Mouse (Mus musculus): ENCODE results near the gene Gas2l1. TPM values are rescaled to one million over a fixed set of nuclear protein-coding genes. Genes with fewer than 3 reads are reported as not detected.
A peak's percentile ranks its signal among the peaks of the same experiment; 100 is the strongest.
"Not testable (repeated sequence)": the region's sequence is repeated elsewhere in the genome, so short reads cannot be mapped to it uniquely, and the experiment has no call there.

The Gas2l1 gene
- polyA plus RNA-seq, 1 experiment from 2014 or later = 14.3 TPM

DNA sequence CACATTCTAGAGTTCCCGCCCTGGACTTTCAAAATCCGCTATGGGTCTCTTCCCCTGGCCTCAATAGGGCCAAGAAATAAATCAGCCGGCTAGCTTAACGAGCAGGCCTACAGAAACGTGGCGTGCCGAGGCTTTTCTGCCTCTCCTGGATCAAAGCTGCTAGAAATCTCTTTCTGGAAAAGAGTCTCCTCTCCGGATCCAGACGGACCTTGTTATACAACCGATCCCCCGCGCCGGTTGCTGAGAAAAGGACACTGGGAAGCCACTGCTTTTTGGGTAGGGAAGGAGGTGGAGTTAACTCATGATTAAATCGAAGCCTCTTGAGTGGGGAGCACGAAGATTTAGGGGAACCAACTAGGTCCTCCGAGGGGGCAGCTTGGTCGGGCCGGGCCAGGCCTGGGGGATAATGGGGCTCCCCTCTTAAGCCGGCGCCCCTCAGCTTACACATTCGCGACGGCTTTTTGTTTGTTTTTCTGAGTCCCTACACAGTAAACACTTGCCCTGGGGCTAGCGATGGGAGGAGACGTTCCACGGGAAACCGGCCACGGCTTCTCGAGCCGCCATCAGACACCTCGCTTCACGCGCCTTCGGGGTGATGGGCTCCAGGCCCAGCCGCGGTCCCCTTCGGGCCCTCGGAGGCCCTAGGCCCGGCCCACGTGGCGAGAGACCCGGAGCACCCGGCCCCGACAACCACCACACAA, 33.1 kb upstream of the Gas2l1 start:
- DNase-seq (peak; percentile 53), ATAC-seq (ENCODE audit: low read depth) (peak; percentile 24)
- Histone ChIP-seq H3K9me3 (replicated peaks) (no peaks in the 10 kb centered on the region), H3K4me2 (peak overlapping the region; percentile 89), H3K27ac (peak overlapping the region; percentile 92), H3K36me3 (peaks cover 28% of the 10 kb centered on the region), H3K4me3 (replicated peaks) (peak overlapping the region; percentile 86), H3K4me1 (replicated peaks) (peaks cover 69% of the 10 kb centered on the region), H3K9ac (peak overlapping the region; percentile 98), H3K27me3 (no peaks in the 10 kb centered on the region)
- under 1% methylated on average over 44 of the region's 44 CpGs for WGBS (ENCODE audit: insufficient replicate concordance)

DNA sequence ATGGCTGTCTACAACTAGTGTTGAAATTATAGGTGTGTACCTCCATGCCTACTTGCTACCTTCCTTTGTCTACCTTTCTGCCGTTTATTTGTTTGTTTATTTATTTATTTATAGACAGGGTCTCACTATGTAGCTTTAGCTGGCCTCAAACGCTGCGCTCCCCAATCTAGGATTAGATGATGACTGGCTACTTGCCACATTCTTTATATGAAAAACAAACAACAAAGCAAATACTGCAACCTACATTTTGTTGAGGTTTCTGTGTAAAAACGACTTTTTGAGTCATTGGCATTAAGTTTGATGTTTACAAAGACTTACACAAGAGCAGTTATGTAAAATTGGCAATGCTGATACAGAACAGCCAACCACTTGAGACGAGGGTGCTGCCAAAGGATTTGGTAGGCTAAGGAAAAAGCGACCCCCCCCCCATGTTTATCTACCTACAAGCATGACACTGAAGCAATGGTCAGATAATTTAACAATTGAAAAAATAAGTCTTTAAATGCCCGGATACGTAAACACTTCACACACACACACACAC, 31.4 kb upstream of the Gas2l1 start:
- peak overlapping the region; percentile 89 for H3K4me2 ChIP-seq
- peaks cover 57% of the 10 kb centered on the region for H3K4me1 ChIP-seq (replicated peaks)
- H3K4me3 ChIP-seq (replicated peaks) = peak overlapping the region; percentile 86
- 46% methylated on average over 8 of the region's 8 CpGs for WGBS (ENCODE audit: insufficient replicate concordance)
- 0 out of 2 replicates have a peak overlapping the region, but pooled peaks have one; percentile 92 for H3K27ac ChIP-seq
- peak overlapping the region; percentile 98 for H3K9ac ChIP-seq
- DNase-seq (no peak), ATAC-seq (ENCODE audit: low read depth) (no peak)
- H3K27me3 ChIP-seq = no peaks in the 10 kb centered on the region
- H3K36me3 ChIP-seq = peaks cover 33% of the 10 kb centered on the region
- no peaks in the 10 kb centered on the region for H3K9me3 ChIP-seq (replicated peaks)

DNA sequence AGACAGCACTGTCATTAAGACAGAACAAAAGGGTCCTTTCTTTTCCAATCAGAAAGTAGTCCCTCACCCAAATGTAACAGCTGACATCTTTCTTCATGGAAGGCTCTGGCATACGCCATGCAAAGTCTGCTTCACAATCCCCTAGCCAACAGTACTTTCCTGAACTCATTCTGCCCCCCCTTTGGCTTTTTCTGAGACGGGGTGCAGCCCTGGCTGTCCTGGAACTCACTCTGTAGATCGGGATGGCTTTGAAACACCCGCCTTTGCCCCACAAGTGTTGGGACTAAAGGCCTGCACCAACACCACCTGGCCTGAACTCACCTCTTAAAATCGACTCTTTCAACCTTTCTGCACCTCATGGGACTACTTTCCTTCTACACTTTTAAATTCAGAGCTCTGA, 30.8 kb upstream of the Gas2l1 start:
- Histone ChIP-seq H3K36me3 (peaks cover 39% of the 10 kb centered on the region), H3K27me3 (no peaks in the 10 kb centered on the region), H3K9me3 (replicated peaks) (no peaks in the 10 kb centered on the region), H3K4me1 (replicated peaks) (peaks cover 50% of the 10 kb centered on the region), H3K4me2 (peak overlapping the region; percentile 89), H3K4me3 (replicated peaks) (peak overlapping the region; percentile 86), H3K27ac (no peak overlapping the region), H3K9ac (peak overlapping the region; percentile 20)
- 66% methylated on average over 5 of the region's 5 CpGs for WGBS (ENCODE audit: insufficient replicate concordance)
- ATAC-seq (ENCODE audit: low read depth) = no peak
- DNase-seq = no peak

DNA sequence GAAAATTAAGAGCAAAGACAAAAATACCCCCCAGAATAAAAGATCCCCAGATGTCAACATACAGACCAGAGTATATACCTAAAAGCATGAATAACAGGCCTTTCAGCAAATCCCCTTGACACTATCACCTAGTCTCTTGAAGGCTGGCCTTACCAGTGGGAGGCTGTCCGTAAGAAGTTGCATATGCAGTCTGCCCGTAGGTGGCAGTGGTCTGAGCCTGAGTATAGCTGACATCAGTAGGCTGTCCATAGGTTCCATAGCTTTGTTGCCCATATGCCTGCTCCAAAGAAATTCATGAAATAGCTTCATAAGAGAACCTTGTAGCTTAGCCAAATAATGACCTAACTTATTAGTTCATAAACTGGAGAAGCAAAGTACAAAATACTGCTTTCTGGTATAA, 26.6 kb upstream of the Gas2l1 start:
- DNase-seq = no peak
- Histone ChIP-seq H3K27ac (no peak overlapping the region), H3K4me3 (replicated peaks) (no peak overlapping the region), H3K36me3 (peaks cover 78% of the 10 kb centered on the region), H3K4me1 (replicated peaks) (peaks cover 31% of the 10 kb centered on the region), H3K9ac (no peak overlapping the region), H3K9me3 (replicated peaks) (no peaks in the 10 kb centered on the region), H3K4me2 (no peak overlapping the region), H3K27me3 (no peaks in the 10 kb centered on the region)
- WGBS (ENCODE audit: insufficient replicate concordance) = 60% methylated on average over 2 of the region's 2 CpGs
- no peak for ATAC-seq (ENCODE audit: low read depth)

DNA sequence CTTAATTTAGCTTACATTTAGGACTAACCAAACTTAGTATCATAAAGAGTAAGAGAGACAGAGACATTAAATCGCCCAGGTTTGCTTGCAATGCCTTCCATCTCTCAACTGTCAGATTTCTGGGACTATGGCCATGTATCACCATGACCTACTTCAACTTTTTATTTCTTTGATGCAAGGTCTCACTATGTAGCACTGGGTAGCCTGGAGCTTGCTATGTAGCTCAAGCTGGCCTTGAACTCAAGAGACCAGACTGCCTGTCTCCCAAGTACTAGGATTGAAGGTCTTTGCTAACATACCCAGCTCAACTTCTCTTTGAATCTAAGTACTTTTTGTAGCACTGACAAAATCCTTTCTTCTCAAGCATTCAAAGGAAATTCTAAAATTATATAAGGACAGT, 24.0 kb upstream of the Gas2l1 start:
- Histone ChIP-seq H3K27me3 (no peaks in the 10 kb centered on the region), H3K4me1 (replicated peaks) (peaks cover 7% of the 10 kb centered on the region), H3K4me3 (replicated peaks) (no peak overlapping the region), H3K4me2 (no peak overlapping the region), H3K9me3 (replicated peaks) (no peaks in the 10 kb centered on the region), H3K27ac (no peak overlapping the region), H3K36me3 (peaks cover 91% of the 10 kb centered on the region), H3K9ac (no peak overlapping the region)
- ATAC-seq (ENCODE audit: low read depth) (no peak), DNase-seq (no peak)
- 88% methylated on average over 1 of the region's 1 CpGs for WGBS (ENCODE audit: insufficient replicate concordance)

DNA sequence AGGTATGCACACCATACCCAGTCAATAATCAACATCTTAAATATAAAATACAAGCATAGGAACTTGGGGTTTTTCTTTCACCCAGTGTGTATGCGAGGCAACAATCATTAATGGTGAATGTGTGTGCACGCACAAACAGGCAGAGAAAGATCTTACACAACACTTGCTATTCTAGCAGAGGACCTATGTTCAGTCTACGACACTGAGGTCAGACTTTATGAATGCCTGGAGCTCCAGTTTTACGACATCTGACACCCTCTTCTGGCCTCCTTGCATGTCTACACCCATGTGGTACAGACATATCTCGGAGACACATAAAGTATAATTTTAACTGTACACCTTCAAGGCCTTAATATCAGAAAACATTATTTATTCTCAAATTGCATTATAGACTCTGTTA, 11.7 kb upstream of the Gas2l1 start:
- not testable (repeated sequence) for H3K27ac ChIP-seq; H3K27me3 ChIP-seq; H3K4me3 ChIP-seq (replicated peaks); DNase-seq; H3K4me2 ChIP-seq; H3K9ac ChIP-seq; ATAC-seq (ENCODE audit: low read depth); H3K4me1 ChIP-seq (replicated peaks); H3K9me3 ChIP-seq (replicated peaks)
- WGBS (ENCODE audit: insufficient replicate concordance) = 79% methylated on average over 4 of the region's 5 CpGs
- peaks cover 85% of the 10 kb centered on the region for H3K36me3 ChIP-seq

DNA sequence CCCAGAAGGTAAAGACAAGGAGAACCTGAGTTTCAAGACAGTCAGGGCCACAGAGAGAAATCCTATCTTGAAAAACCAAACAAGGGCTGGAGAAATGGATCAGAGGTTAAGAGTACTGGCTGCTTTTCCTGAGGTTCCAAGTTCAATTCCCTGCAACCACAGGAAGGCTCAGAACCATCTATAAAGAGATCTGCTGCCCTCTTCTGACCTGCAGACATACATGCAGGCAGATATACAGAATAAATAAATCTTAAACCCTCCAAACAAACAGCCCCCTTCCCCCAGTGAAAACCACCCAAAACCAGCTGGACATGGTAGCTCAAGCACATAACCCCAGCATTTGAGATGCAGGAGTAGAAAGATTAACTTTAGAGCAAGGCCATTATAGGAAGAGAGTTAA, 10.6 kb upstream of the Gas2l1 start:
- Histone ChIP-seq H3K9me3 (replicated peaks) (no peaks in the 10 kb centered on the region), H3K9ac (no peak overlapping the region), H3K27me3 (no peaks in the 10 kb centered on the region), H3K27ac (no peak overlapping the region), H3K4me1 (replicated peaks) (no peaks in the 10 kb centered on the region), H3K4me3 (replicated peaks) (no peak overlapping the region), H3K4me2 (no peak overlapping the region), H3K36me3 (peaks cover 89% of the 10 kb centered on the region)
- DNase-seq (no peak), ATAC-seq (ENCODE audit: low read depth) (no peak)

DNA sequence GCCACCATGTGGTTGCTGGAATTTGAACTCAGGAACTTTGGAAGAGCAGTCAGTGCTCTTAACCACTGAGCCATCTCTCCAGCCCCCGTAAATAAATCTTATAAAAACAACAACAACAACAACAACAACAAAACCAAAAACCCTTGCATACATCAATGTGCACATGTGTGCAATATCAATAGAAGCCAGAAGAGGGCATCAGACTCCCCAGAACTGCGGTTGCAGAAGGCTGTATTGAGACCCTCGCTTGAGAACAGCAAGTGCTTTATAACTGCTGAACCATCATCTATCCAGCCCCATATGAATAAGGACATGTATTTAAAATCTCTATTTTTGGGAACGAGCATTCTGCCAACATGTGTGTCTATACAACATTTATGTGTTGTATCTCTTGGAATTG, 9.8 kb upstream of the Gas2l1 start:
- peak; percentile 13; the same call in 1 of the 2 replicates for ATAC-seq (ENCODE audit: low read depth)
- H3K27me3 ChIP-seq = no peaks in the 10 kb centered on the region
- no peak overlapping the region for H3K9ac ChIP-seq
- H3K4me3 ChIP-seq (replicated peaks) = no peak overlapping the region
- WGBS (ENCODE audit: insufficient replicate concordance) = 69% methylated on average over 4 of the region's 4 CpGs
- no peak overlapping the region for H3K4me2 ChIP-seq
- no peak for DNase-seq
- no peaks in the 10 kb centered on the region for H3K4me1 ChIP-seq (replicated peaks)
- no peak overlapping the region for H3K27ac ChIP-seq
- no peaks in the 10 kb centered on the region for H3K9me3 ChIP-seq (replicated peaks)
- peaks cover 89% of the 10 kb centered on the region for H3K36me3 ChIP-seq

DNA sequence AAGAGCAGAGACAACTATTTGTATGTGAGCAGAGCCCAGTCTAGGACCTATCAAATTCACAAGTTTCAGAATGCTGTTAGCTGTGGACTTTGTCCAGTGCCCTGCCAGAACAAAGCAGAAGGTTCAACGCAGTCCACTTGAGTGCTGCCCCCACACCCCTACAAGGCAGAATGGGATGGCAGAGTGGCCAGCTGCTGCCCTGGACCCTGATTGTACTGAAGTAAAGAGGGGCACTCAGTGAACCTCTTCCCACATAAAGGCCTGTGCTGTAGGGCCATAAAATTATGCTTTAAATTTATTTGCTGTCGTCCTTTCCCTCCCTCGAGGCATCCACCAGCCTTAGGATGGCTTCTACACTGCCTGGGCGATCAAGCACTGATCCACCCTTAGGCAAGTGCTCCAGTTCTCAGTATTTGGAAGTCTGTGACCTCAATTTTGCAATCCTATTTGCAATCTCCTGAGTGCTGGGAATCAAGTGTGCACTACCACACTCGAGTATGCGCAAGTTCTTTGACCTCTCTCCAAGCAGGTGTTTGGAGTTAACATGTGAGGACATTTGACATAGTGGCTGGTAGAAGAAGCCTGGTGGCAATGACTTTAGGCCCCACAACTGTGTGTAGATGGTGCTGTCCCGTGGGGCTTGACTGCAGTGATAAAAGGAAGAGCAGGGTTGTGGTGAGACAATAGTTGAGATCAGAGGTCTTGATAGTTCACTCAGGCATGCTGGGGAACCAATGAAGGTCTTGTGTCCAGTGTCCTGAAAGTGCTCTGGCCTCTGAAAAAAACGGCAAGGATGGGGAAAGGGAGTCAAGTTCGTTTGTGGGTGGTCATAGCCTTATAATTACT, 3.2 kb upstream of the Gas2l1 start:
- DNase-seq (no peak), ATAC-seq (ENCODE audit: low read depth) (no peak)
- Histone ChIP-seq H3K9me3 (replicated peaks) (no peaks in the 10 kb centered on the region), H3K4me2 (no peak overlapping the region), H3K4me1 (replicated peaks) (peaks cover 47% of the 10 kb centered on the region), H3K36me3 (peaks cover 58% of the 10 kb centered on the region), H3K27ac (peak overlapping the region; percentile 23; the same call in 1 of the 2 replicates), H3K4me3 (replicated peaks) (no peak overlapping the region), H3K9ac (no peak overlapping the region), H3K27me3 (peaks cover 16% of the 10 kb centered on the region)
- WGBS (ENCODE audit: insufficient replicate concordance) = 61% methylated on average over 9 of the region's 9 CpGs

DNA sequence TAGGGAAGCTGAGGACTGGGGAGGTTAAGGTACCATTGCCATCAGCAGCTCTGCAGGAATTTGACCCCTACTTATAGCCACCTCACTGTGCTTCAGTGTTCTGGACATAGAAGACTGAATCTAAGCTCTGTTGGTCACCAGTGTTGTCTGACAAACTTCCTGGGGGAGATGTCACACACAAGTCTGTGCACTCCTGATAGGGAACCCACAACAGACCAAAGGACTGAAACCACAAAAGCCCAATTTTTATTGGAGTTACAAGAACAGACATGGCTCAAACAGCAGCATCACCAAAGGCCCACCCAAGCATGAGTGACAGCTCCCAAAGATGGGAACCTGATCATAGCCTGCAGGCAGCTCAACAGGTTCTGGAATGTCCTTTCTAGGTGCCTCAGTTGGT, 1.9 kb upstream of the Gas2l1 start:
- Histone ChIP-seq H3K4me1 (replicated peaks) (peaks cover 60% of the 10 kb centered on the region), H3K36me3 (peaks cover 45% of the 10 kb centered on the region), H3K4me2 (no peak overlapping the region), H3K4me3 (replicated peaks) (no peak overlapping the region), H3K9me3 (replicated peaks) (no peaks in the 10 kb centered on the region), H3K9ac (no peak overlapping the region), H3K27ac (peak overlapping the region; percentile 39), H3K27me3 (peaks cover 29% of the 10 kb centered on the region)
- ATAC-seq (ENCODE audit: low read depth) (no peak), DNase-seq (no peak)

DNA sequence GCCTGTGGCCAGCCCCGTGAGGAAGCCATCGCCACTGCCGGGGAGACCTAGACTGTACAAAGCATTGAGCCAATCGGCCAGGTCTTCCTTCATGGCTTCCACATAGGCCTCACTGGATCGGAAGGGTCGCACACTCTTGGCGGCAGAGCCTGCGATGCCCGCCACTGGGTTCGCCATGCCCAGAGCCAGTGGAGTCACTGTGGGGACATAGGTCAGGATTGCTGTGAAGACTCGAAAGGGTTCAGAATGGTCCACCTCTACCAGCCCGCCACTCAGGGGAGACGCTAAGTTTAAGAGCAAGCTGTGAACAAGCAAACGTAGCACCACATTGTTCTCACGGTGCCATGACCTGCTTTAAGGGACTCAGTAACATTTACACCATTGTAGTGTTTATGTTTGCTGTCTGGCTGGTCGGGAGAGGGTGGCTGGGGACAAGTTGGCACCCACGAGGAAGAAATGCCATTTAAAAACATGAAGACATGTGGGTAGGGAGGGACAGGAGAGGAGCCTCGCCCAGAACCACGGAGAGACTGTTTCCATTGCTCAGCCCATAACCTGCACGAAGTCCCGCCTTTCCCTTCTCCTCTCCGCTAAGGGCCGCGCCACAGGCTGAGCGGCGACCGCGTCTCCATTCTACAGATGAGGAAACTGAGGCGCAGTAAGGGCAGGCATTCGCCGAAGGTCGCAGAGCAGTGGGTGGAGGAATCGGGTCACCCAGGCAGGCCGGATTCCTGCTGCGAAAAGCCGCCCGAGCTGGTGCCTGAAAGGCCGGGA, 658 bp downstream of the Gas2l1 start:
- 16% methylated on average over 38 of the region's 38 CpGs for WGBS (ENCODE audit: insufficient replicate concordance)
- H3K27ac ChIP-seq = peak overlapping the region; percentile 59
- H3K4me1 ChIP-seq (replicated peaks) = peaks cover 77% of the 10 kb centered on the region
- DNase-seq (no peak), ATAC-seq (ENCODE audit: low read depth) (peak; percentile 11)
- peak overlapping the region; percentile 68 for H3K4me3 ChIP-seq (replicated peaks)
- peak overlapping the region; percentile 99 for H3K4me2 ChIP-seq
- peaks cover 21% of the 10 kb centered on the region for H3K36me3 ChIP-seq
- peaks cover 55% of the 10 kb centered on the region for H3K27me3 ChIP-seq
- no peaks in the 10 kb centered on the region for H3K9me3 ChIP-seq (replicated peaks)
- H3K9ac ChIP-seq = peak overlapping the region; percentile 80
